Mouse (Mus musculus): ENCODE results near the gene Eef1e1. TPM values are rescaled to one million over a fixed set of nuclear protein-coding genes. Genes with fewer than 3 reads are reported as not detected.

Gene Eef1e1
- polyA plus RNA-seq, 1 experiment from 2014 or later: 16.1 TPM

GRCm38 (mm10) chr13:38670051-38670450 is 11.2 kb upstream of the Eef1e1 start:
- ATAC-seq: no peak
- no peaks in the 10 kb centered on the region for H3K36me3 ChIP-seq (ENCODE audit: insufficient read depth, low read length)
- no peaks in the 10 kb centered on the region for H3K9me3 ChIP-seq (ENCODE audit: low read length)
- no peak overlapping the region for H3K9ac ChIP-seq (replicated peaks; ENCODE audit: low read depth)
- H3K27ac ChIP-seq (ENCODE audit: low read length): no peak overlapping the region
- TF ChIP-seq CTCF (IDR thresholded peaks at IDR 0.05) (no peak), EP300 (IDR thresholded peaks at IDR 0.05) (no peak)
- H3K4me2 ChIP-seq (replicated peaks; ENCODE audit: low read depth, low read length): no peak overlapping the region
- H3K27me3 ChIP-seq (replicated peaks; ENCODE audit: insufficient read depth, low read length): no peaks in the 10 kb centered on the region
- no peaks in the 10 kb centered on the region for H3K4me1 ChIP-seq (ENCODE audit: insufficient read depth, low read depth, low read length)
- H3K4me3 ChIP-seq (ENCODE audit: low read depth, low read length): no peak overlapping the region
- no peak for DNase-seq (ENCODE audit: low spot score)

DNA sequence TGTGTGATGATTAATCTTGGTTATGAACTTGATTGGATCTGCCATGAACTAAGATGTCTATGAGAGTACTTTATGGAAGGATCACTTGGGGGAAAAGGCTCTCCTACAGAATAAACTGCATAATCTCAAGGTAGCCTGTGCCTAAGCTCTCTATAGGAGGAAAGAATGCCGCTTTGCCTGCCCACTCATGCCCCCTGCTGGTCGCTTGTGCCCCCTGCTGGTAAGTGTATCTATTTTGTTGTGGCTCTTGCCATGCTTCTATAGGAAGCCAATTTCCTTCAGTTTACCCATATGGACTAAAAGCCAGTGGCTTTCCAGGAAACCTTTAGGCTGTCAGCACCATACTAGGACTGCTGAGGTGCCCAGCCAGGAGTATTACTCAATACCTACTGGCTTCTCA is 9.7 kb upstream of the Eef1e1 start:
- ATAC-seq (no peak), DNase-seq (ENCODE audit: low spot score) (peak; percentile 31)
- Histone ChIP-seq H3K36me3 (ENCODE audit: insufficient read depth, low read length) (no peaks in the 10 kb centered on the region), H3K27me3 (replicated peaks; ENCODE audit: insufficient read depth, low read length) (no peaks in the 10 kb centered on the region), H3K4me1 (ENCODE audit: insufficient read depth, low read depth, low read length) (no peaks in the 10 kb centered on the region), H3K4me3 (ENCODE audit: low read depth, low read length) (no peak overlapping the region), H3K4me2 (replicated peaks; ENCODE audit: low read depth, low read length) (no peak overlapping the region), H3K27ac (ENCODE audit: low read length) (no peak overlapping the region), H3K9ac (replicated peaks; ENCODE audit: low read depth) (no peak overlapping the region), H3K9me3 (ENCODE audit: low read length) (no peaks in the 10 kb centered on the region)
- 29% methylated on average over 2 of the region's 2 CpGs for WGBS
- peak; percentile 72 for TF ChIP-seq CTCF (IDR thresholded peaks at IDR 0.05)
- no peak for TF ChIP-seq EP300 (IDR thresholded peaks at IDR 0.05)

- no peaks in the 10 kb centered on the region for H3K4me1 ChIP-seq (ENCODE audit: insufficient read depth, low read depth, low read length)
- no peaks in the 10 kb centered on the region for H3K27me3 ChIP-seq (replicated peaks; ENCODE audit: insufficient read depth, low read length)
- H3K9ac ChIP-seq (replicated peaks; ENCODE audit: low read depth): no peak overlapping the region
- no peak for DNase-seq (ENCODE audit: low spot score)
- H3K36me3 ChIP-seq (ENCODE audit: insufficient read depth, low read length): no peaks in the 10 kb centered on the region
- 24% methylated on average over 1 of the region's 1 CpGs for WGBS
- H3K4me2 ChIP-seq (replicated peaks; ENCODE audit: low read depth, low read length): no peak overlapping the region
- ATAC-seq: no peak
- no peaks in the 10 kb centered on the region for H3K9me3 ChIP-seq (ENCODE audit: low read length)
- H3K27ac ChIP-seq (ENCODE audit: low read length): no peak overlapping the region
- TF ChIP-seq CTCF (IDR thresholded peaks at IDR 0.05) (no peak), EP300 (IDR thresholded peaks at IDR 0.05) (no peak)
- H3K4me3 ChIP-seq (ENCODE audit: low read depth, low read length): no peak overlapping the region
Measured at GRCm38 (mm10) chr13:38664753-38665152, 5.9 kb upstream of the Eef1e1 start.

GRCm38 (mm10) chr13:38659524-38660136 is 772 bp upstream of the Eef1e1 start:
- no peak for ATAC-seq
- no peak for DNase-seq (ENCODE audit: low spot score)
- no peak overlapping the region for H3K4me2 ChIP-seq (replicated peaks; ENCODE audit: low read depth, low read length)

GRCm38 (mm10) chr13:38657865-38658264 is 993 bp downstream of the Eef1e1 start:
- Histone ChIP-seq H3K9ac (replicated peaks; ENCODE audit: low read depth) (no peak overlapping the region), H3K27me3 (replicated peaks; ENCODE audit: insufficient read depth, low read length) (no peaks in the 10 kb centered on the region), H3K27ac (ENCODE audit: low read length) (no peak overlapping the region), H3K4me2 (replicated peaks; ENCODE audit: low read depth, low read length) (peak overlapping the region; percentile 60), H3K36me3 (ENCODE audit: insufficient read depth, low read length) (no peaks in the 10 kb centered on the region; the same call in 1 of the 2 replicates), H3K4me3 (ENCODE audit: low read depth, low read length) (peak overlapping the region; percentile 95; the same call in 1 of the 2 replicates), H3K4me1 (ENCODE audit: insufficient read depth, low read depth, low read length) (peaks cover 5% of the 10 kb centered on the region; the same call in 1 of the 2 replicates), H3K9me3 (ENCODE audit: low read length) (no peaks in the 10 kb centered on the region)
- 21% methylated on average over 4 of the region's 4 CpGs for WGBS
- ATAC-seq: no peak
- no peak for DNase-seq (ENCODE audit: low spot score)
- TF ChIP-seq CTCF (IDR thresholded peaks at IDR 0.05) (no peak), EP300 (IDR thresholded peaks at IDR 0.05) (no peak)

More at GRCm38 (mm10) chr13:38659524-38660136, 772 bp upstream of the Eef1e1 start:
- H3K27ac ChIP-seq (ENCODE audit: low read length): no peak overlapping the region
- no peaks in the 10 kb centered on the region for H3K9me3 ChIP-seq (ENCODE audit: low read length)
- TF ChIP-seq CTCF (IDR thresholded peaks at IDR 0.05): no peak
- TF ChIP-seq EP300 (IDR thresholded peaks at IDR 0.05): no peak
- H3K4me1 ChIP-seq (ENCODE audit: insufficient read depth, low read depth, low read length): peaks cover 5% of the 10 kb centered on the region; the same call in 1 of the 2 replicates
- H3K9ac ChIP-seq (replicated peaks; ENCODE audit: low read depth): no peak overlapping the region
- no peaks in the 10 kb centered on the region for H3K27me3 ChIP-seq (replicated peaks; ENCODE audit: insufficient read depth, low read length)
- H3K36me3 ChIP-seq (ENCODE audit: insufficient read depth, low read length): no peaks in the 10 kb centered on the region
- no peak overlapping the region for H3K4me3 ChIP-seq (ENCODE audit: low read depth, low read length)
- whole genome bisulfite sequencing: 91% methylated on average over 12 of the region's 12 CpGs

DNA sequence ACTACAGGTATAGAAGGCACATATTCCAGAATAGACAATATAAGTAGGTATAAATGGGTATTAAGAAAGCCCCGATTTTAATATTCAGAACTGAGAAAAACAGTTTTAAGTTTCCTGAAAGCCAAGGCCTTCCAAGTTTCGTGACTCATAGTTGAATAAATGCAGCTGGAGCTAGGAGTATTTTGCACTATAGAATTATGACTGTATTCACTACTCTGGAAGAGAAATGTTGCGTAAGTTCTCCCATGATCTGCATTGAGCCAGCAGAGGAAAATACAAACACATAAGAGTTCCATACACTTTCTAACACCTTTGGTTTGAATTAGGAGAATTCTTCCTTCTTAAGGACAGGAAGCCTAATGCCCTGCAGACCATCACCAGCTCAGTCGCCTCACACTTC is 8.6 kb downstream of the Eef1e1 start:
- Histone ChIP-seq H3K4me1 (ENCODE audit: insufficient read depth, low read depth, low read length) (no peaks in the 10 kb centered on the region), H3K4me2 (replicated peaks; ENCODE audit: low read depth, low read length) (no peak overlapping the region), H3K9me3 (ENCODE audit: low read length) (no peaks in the 10 kb centered on the region), H3K9ac (replicated peaks; ENCODE audit: low read depth) (no peak overlapping the region), H3K27ac (ENCODE audit: low read length) (no peak overlapping the region), H3K4me3 (ENCODE audit: low read depth, low read length) (no peak overlapping the region), H3K36me3 (ENCODE audit: insufficient read depth, low read length) (peaks cover 2% of the 10 kb centered on the region; the same call in 1 of the 2 replicates), H3K27me3 (replicated peaks; ENCODE audit: insufficient read depth, low read length) (no peaks in the 10 kb centered on the region)
- no peak for TF ChIP-seq EP300 (IDR thresholded peaks at IDR 0.05)
- no peak for TF ChIP-seq CTCF (IDR thresholded peaks at IDR 0.05)
- 82% methylated on average over 4 of the region's 4 CpGs for WGBS
- DNase-seq (ENCODE audit: low spot score) (peak; percentile 59), ATAC-seq (no peak)

Data from lung, postnatal 0 days (tissue).